Mouse (Mus musculus) urinary bladder, adult 2 months (tissue): Measurements from ENCODE around the gene Panx3. TPM values are rescaled to one million over a fixed set of nuclear protein-coding genes. Genes with fewer than 3 reads are reported as not detected.
A peak's percentile ranks its signal among the peaks of the same experiment; 100 is the strongest.

ENCODE experiments used
- DNase-seq: peaks from one replicate; pipeline ENCODE4 v3.0.0; 2022; ENCODE audit warnings: low spot score
- polyA plus RNA-seq: library from polyadenylated mRNA; depleted of rRNA; stranded (reverse); fragments of >200 nt; gene quantifications from 2 replicates; pipeline ENCODE4 v1.2.3, GENCODE M21; 2012; rRNA removed

Panx3 gene
- not detected in 2 replicates for polyA plus RNA-seq

GRCm38 (mm10) chr9:37669115-37669514 is at the start of gene Panx3:
Gene Panx3, minus strand, starts transcription at chr9:37669235.
- no peak for DNase-seq

- no peak for DNase-seq
These were observed 47.1 kb upstream of the Panx3 start, which contains the start of gene Olfr160 for GRCm38 (mm10) chr9:37716150-37716549. Gene Olfr160, minus strand, starts transcription at chr9:37716250.

DNA sequence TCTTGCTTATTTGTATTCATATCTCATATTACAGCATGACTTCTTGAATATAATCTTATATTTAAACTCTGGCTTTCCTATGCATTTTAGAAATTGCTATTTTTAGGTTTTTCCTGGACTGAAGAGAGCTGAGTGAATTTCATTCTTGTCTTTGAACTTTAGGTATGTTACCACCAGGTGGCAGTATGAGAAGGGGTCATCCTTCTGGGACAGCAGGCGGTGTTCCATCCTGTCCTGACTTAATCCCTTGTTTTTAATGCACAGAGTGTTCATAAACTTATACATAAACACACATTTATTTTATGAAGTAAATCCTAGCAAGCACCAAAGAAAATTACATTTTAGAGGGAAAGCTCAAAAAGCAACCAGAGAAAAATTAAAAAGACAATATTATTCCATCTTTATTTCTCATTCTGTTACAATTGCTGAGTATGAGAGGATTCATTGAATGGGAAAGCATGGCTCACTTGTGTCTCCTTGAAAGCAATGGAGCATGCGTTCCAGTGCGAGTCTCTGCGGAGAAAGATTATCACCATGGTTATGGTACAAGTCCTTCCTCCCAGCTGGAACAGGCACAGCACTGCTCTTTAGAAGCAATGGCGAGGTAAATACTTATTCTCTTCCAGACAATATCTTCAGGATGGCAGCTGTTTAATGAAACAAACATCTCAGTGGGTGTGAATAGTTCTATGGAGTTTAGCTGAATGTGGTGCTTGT is 21.1 kb upstream of the Panx3 start:
- no peak for DNase-seq

GRCm38 (mm10) chr9:37687941-37688303 is 18.9 kb upstream of the Panx3 start:
- no peak for DNase-seq

DNA sequence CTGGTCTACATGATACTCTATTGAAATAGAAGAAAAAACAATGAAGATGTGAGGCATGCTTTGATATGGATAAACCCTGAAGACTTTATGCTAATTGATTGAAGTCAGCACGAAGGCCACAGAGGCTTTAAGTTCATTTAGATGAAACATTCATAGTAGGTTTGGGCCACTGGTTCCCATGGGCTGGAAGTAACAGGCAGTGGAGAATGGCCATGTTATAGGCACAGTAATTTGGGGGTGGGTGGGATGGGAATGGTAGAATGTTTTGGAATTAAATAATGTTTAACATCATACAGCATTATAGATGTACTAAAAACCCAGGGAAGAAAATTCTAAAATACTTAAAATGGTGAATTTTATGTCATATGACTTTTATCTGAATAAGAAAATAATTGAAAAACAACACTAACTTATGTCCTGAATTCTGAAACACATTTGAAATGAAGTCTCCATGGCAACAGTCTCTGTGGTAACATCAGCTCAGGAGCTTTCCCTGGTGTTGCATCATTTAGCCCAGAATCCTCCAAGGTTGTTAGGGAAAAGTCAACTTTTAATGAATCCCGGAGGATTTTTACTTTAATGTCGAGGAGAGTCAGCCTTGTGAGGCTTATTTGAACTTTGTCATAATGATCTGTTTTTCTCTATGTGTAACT is 18.4 kb upstream of the Panx3 start:
- DNase-seq, result no peak

- no peak for DNase-seq
These were observed 12.1 kb upstream of the Panx3 start for GRCm38 (mm10) chr9:37681123-37681522.

DNA sequence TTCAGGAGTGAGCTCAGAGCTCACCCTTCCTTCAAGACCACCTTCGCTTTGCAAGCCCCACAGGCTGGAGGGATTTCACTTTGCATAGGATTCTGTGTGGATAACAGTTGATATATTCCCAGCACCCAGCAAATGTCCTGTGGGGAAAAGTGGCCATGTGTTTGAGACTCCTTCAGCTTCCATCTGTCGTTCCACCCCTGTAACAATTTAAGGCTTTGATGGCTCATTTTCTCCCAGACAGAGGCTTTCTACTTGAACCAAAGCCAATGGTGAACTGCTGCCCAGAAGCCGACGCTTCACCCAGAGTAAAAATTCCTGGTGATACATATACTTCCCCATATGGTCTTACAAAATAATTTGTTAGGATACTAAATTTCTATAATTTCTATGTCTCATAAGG is 6.3 kb upstream of the Panx3 start:
- DNase-seq, result no peak

- no peak for DNase-seq
These were observed 1.2 kb upstream of the Panx3 start for GRCm38 (mm10) chr9:37670261-37670660.

GRCm38 (mm10) chr9:37669678-37670077 is 643 bp upstream of the Panx3 start:
- no peak for DNase-seq

DNA sequence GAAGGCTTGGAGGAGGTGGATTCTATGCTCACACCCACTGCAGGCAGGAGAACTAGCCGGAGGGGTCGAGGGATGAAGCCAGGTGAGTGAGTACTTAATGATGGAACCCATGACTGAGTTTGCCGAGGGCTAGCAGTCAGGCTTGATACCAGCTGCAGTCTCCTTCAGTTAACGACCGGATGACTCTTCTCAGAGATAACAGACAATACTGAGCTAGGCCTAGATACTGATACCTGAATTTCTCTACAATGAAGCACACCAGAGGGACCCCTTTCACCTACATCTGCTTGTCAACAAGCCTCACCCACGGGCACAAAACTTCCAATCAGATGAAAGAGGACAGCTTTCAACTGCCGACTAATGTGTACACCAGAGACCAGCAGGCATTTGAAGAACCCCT is 3.0 kb downstream of the Panx3 start:
- DNase-seq, result no peak

- no peak for DNase-seq
These were observed 4.4 kb downstream of the Panx3 start for GRCm38 (mm10) chr9:37664604-37665003.

GRCm38 (mm10) chr9:37663210-37663609 is 5.8 kb downstream of the Panx3 start:
- no peak for DNase-seq

GRCm38 (mm10) chr9:37659413-37659812 is 9.6 kb downstream of the Panx3 start:
- no peak for DNase-seq

GRCm38 (mm10) chr9:37656931-37657481 is 12.0 kb downstream of the Panx3 start, which contains the start of gene Tbrg1:
Gene Tbrg1, minus strand, starts transcription at chr9:37657312.
- peak; percentile 80 for DNase-seq

GRCm38 (mm10) chr9:37656439-37656881 is 12.6 kb downstream of the Panx3 start:
- no peak for DNase-seq

DNA sequence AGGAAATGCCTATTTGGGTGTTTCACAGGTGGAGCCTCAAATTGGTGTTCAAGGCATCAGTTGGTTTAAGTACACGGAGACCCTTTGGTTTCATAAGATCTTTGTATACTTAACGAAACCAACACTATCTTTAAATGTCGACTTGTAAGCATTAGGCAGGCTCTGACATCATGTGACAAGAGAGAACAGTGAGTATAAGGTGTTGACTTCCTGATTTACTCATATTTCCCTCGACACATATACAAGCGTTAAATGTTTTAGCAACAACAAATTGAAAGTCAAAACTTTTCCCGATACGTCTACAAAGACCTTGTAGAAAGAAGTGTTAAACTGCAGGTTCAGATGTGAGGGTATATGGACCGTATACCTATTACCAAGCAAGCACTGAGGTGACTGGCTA is 13.1 kb downstream of the Panx3 start:
- DNase-seq, result no peak

- no peak for DNase-seq
These were observed 15.2 kb downstream of the Panx3 start for GRCm38 (mm10) chr9:37653836-37654235.

GRCm38 (mm10) chr9:37650639-37651038 is 18.4 kb downstream of the Panx3 start:
- DNase-seq, result no peak

DNA sequence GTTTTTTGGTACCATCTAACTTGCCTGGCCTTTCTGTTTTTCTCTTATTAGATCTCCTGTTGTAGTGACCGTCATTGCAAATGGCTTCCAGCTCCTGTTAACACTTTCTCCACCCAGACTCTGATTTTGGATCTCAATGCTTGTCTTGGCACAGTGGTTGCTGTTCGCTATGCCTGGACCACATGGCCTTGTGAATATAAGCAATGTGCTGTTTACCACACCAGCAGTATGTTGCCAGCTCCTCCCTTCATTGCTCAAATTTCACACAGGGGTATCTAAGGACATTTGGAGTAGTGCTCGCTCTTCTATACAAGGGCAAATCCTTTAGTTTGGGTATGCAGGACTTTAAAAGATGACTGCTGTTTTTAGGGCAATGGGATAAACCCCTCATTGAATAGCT is 22.8 kb downstream of the Panx3 start:
- no peak for DNase-seq

DNA sequence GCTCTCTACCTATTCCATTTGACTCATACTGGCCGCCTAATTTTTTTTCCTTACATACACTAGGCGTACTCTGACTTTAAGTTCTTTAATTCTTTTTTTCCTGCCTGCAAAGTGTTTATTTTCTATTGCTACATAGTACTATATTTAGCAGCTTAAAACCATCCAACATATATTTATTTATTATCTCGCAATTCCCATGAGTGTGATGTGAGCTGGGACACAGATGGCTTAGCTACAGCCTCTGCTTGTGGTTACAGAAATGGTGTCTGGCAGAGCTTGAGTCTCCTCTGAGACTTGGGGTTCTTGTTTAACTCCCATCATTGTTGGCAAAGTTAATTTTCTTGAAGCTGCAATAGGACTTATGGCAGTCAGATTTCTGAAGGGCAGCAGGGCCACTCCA is 30.3 kb downstream of the Panx3 start:
- DNase-seq, result no peak

DNA sequence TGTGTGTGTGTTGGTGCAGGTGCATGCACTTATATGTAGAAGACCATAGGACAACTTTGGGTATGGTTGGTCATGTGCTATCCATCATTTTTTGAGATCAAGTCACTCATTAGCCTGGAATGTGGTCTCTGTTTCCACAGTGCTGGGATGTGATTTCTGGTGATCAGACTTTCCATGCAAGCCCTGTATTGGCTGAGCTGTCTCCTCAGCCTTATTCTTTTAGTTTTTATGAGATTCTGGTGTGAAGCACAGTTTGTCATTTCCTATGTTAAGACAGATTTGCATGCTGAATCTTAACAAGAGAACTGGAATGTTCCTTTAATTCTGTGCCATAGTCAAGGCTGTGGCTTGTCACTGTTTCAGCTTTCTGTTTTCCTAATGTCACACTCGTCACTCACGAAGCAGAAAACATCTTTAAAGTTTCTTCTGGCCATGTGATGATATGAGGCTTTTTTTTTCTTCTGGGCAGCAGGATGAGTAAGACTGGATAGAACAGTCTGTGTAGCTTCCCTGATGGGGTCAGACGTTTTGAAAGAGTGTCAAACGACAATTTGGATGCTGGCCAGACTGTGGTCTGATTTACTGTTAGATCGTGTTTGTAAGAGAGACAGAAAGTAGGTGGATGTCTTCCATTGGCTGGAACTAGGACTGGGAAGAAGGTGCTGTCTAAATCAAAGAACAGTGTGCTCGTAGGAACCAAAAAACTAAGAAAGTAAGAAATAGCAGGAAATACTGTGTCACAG is 32.1 kb downstream of the Panx3 start:
- no peak for DNase-seq

DNA sequence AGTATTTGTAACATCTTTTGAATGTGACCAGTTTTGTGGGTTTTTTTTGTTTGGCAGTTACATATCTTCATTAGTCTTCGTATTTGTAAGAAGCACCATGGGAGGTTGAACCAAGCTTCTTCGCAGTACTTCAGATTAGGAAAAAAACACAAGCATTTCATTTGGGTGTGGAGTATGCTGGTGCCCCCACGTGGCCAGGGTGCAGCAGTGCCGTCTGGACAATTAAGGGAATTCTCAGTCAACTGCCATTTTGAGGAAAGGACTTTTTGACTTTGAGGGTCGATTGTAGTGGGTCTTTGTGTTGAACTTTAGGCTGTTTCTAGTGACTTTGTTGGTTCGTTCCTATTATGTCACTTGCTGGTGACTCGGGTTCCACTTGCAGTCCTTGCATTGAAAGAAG is 32.7 kb downstream of the Panx3 start:
- no peak for DNase-seq
